Mouse (Mus musculus): ENCODE data around the gene Ints2.
"Not testable (repeated sequence)": the region's sequence is repeated elsewhere in the genome, so short reads cannot be mapped to it uniquely, and the experiment has no call there.

GRCm38 (mm10) chr11:86185224-86185623, 72.2 kb downstream of the Ints2 start:
- TF ChIP-seq EP300, POLR2A (IDR thresholded peaks at IDR 0.05; ENCODE audit: insufficient read depth, low read depth, low read length): not testable (repeated sequence)
